Mouse (Mus musculus): Measurements from ENCODE around the gene Hist2h2be. TPM values are rescaled to one million over a fixed set of nuclear protein-coding genes. Genes with fewer than 3 reads are reported as not detected.
"Not testable (repeated sequence)": the region's sequence is repeated elsewhere in the genome, so short reads cannot be mapped to it uniquely, and the experiment has no call there.

Hist2h2be gene
- polyA plus RNA-seq, 1 experiment: 1.3 TPM

DNA sequence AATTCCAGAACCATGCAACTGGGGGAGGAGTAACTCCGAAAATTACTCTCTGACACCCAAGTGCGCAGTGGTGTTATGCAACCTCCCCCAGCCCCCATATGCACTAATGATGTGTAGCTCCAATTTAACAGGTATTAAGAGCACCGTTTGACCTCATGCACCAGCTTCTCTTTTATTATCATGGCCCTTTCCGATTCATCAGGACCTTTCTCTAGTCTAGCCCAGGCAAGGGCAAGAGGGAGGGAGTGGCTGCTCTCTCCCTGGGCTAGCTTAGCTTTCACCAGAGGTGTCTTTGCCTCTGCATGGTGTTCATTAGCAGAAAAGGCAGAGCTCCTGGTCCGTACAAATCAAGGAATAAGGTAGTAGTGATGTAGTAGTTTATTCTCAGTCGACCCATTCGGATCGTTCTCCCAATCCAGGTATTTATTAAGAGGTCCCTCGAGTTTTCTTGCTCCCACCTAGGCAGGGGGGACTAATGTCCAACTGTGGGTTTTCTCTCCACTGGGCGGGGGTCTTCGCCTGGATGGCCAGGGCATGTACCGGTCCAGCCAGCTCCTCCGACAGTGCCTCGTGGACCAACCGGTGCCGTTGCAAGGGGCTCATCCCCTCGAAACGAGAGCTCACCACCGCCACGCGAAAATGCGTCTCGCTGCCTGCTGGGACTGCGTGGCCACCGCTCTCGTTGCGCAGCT, 24.3 kb upstream of the Hist2h2be start:
- peak overlapping the region; percentile 61 for H3K9ac ChIP-seq (ENCODE audit: low read depth, poor library complexity, severe bottlenecking)
- H3K27me3 ChIP-seq (ENCODE audit: control insufficient read depth, insufficient read depth, low read length, poor library complexity, severe bottlenecking): no peaks in the 10 kb centered on the region
- no peak for TF ChIP-seq CTCF (IDR thresholded peaks at IDR 0.05; ENCODE audit: low read depth, low read length)
- TF ChIP-seq POLR2A (IDR thresholded peaks at IDR 0.05; ENCODE audit: insufficient read depth, low read length): no peak
- TF ChIP-seq EP300 (IDR thresholded peaks at IDR 0.05; ENCODE audit: insufficient read depth, low read depth, low read length): no peak
- H3K9me3 ChIP-seq (replicated peaks; ENCODE audit: control insufficient read depth, insufficient read depth, low read length, poor library complexity, severe bottlenecking): no peaks in the 10 kb centered on the region
- peaks cover 1% of the 10 kb centered on the region for H3K4me1 ChIP-seq (ENCODE audit: control insufficient read depth, insufficient read depth, low read length)
- no peaks in the 10 kb centered on the region for H3K36me3 ChIP-seq (ENCODE audit: control insufficient read depth, insufficient read depth, low read length, poor library complexity, severe bottlenecking)
- peak overlapping the region; percentile 47 for H3K27ac ChIP-seq (ENCODE audit: insufficient read depth, low read length)
- peak overlapping the region; percentile 85 for H3K4me3 ChIP-seq (ENCODE audit: low read depth, low read length)

DNA sequence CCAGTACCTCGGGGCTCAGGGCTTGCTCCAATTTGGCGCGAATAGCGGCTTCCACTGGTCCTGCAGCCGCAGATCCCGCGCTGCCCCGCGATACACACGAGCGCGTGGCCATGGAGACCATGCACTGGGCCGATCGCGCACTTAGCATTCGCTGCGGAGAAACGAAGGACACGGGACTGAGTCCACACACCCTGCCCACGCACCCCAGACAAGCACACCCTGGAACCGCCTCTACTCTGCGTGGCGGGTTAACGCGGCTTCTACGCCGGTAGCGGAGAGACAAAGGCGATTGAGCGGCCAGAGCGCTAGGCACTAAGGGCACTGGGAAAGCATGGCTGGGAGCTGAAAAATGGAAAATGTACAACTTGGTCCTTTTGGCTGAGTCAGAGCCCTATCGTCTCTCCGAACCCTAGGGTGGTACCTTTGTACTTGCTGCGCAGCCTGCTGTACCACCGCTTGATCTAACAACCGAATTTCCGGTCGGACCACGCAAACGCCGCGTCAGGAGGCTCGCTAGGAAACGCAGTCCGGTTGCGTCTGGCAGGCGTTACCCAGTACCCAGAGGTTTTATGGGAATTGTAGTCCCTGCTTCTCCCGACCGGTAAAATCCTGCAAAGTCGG, 23.7 kb upstream of the Hist2h2be start:
- Histone ChIP-seq H3K36me3 (ENCODE audit: control insufficient read depth, insufficient read depth, low read length, poor library complexity, severe bottlenecking) (no peaks in the 10 kb centered on the region), H3K27ac (ENCODE audit: insufficient read depth, low read length) (peak overlapping the region; percentile 47), H3K9ac (ENCODE audit: low read depth, poor library complexity, severe bottlenecking) (peak overlapping the region; percentile 61), H3K27me3 (ENCODE audit: control insufficient read depth, insufficient read depth, low read length, poor library complexity, severe bottlenecking) (no peaks in the 10 kb centered on the region), H3K9me3 (replicated peaks; ENCODE audit: control insufficient read depth, insufficient read depth, low read length, poor library complexity, severe bottlenecking) (no peaks in the 10 kb centered on the region), H3K4me1 (ENCODE audit: control insufficient read depth, insufficient read depth, low read length) (peaks cover 1% of the 10 kb centered on the region), H3K4me3 (ENCODE audit: low read depth, low read length) (peak overlapping the region; percentile 85)
- peak; percentile 41; the same call in 1 of the 2 replicates for TF ChIP-seq EP300 (IDR thresholded peaks at IDR 0.05; ENCODE audit: insufficient read depth, low read depth, low read length)
- peak; percentile 94 for TF ChIP-seq POLR2A (IDR thresholded peaks at IDR 0.05; ENCODE audit: insufficient read depth, low read length)
- TF ChIP-seq CTCF (IDR thresholded peaks at IDR 0.05; ENCODE audit: low read depth, low read length): no peak

DNA sequence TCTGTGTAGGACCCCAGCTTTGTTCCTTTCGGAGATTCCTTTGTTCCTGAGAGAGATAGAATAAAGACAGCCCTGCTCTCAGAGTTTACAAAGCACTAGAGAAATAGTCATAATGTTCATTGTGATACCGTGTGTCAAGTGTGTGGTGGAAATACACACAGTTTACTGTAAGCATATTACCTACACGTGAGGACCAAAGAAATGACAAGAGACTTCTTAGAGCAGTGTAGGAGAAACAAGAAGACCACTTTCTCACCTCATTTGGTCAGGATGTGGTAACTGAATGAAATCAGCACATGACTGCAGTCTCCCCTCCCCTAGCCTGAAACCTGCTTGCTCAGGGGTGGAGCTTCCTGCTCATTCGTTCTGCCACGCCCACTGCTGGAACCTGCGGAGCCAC, 22.7 kb upstream of the Hist2h2be start:
- H3K9me3 ChIP-seq (replicated peaks; ENCODE audit: control insufficient read depth, insufficient read depth, low read length, poor library complexity, severe bottlenecking): no peaks in the 10 kb centered on the region
- H3K9ac ChIP-seq (ENCODE audit: low read depth, poor library complexity, severe bottlenecking): peak overlapping the region; percentile 85
- H3K27ac ChIP-seq (ENCODE audit: insufficient read depth, low read length): peak overlapping the region; percentile 79
- peaks cover 1% of the 10 kb centered on the region for H3K4me1 ChIP-seq (ENCODE audit: control insufficient read depth, insufficient read depth, low read length)
- H3K36me3 ChIP-seq (ENCODE audit: control insufficient read depth, insufficient read depth, low read length, poor library complexity, severe bottlenecking): no peaks in the 10 kb centered on the region
- no peak for TF ChIP-seq EP300 (IDR thresholded peaks at IDR 0.05; ENCODE audit: insufficient read depth, low read depth, low read length)
- H3K27me3 ChIP-seq (ENCODE audit: control insufficient read depth, insufficient read depth, low read length, poor library complexity, severe bottlenecking): no peaks in the 10 kb centered on the region
- peak overlapping the region; percentile 84 for H3K4me3 ChIP-seq (ENCODE audit: low read depth, low read length)

DNA sequence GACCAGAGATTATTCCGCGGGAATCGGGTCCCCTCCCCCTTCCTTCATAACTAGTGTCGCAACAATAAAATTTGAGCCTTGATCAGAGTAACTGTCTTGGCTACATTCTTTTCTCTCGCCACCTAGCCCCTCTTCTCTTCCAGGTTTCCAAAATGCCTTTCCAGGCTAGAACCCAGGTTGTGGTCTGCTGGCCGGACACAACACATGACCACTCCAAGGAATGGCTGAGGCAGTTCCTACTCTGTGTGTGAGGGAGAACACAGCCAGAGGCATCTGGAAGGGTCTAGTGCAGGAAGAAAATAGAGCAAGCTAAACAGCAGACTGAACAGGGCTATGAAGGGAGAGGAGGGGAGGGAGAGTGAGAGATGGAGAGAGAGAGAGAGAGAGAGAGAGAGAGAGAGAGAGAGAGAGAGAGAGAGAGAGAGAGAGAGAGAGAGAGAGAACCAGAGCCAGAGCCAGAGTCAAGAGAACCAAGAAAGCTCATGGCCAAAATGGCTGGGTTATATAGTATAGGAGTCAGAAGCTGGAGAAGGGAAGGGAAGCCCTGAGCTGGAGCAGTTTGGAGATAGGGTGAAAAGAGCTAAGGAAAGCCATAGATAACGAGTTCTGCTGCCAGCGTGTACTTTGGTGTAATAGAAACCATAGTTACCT, 22.2 kb upstream of the Hist2h2be start:
- not testable (repeated sequence) for H3K9me3 ChIP-seq (replicated peaks; ENCODE audit: control insufficient read depth, insufficient read depth, low read length, poor library complexity, severe bottlenecking); H3K4me3 ChIP-seq (ENCODE audit: low read depth, low read length); H3K36me3 ChIP-seq (ENCODE audit: control insufficient read depth, insufficient read depth, low read length, poor library complexity, severe bottlenecking); H3K27ac ChIP-seq (ENCODE audit: insufficient read depth, low read length); H3K4me1 ChIP-seq (ENCODE audit: control insufficient read depth, insufficient read depth, low read length); H3K27me3 ChIP-seq (ENCODE audit: control insufficient read depth, insufficient read depth, low read length, poor library complexity, severe bottlenecking)
- H3K9ac ChIP-seq (ENCODE audit: low read depth, poor library complexity, severe bottlenecking): 0 out of 2 replicates have a peak overlapping the region, but pooled peaks have one; percentile 7

DNA sequence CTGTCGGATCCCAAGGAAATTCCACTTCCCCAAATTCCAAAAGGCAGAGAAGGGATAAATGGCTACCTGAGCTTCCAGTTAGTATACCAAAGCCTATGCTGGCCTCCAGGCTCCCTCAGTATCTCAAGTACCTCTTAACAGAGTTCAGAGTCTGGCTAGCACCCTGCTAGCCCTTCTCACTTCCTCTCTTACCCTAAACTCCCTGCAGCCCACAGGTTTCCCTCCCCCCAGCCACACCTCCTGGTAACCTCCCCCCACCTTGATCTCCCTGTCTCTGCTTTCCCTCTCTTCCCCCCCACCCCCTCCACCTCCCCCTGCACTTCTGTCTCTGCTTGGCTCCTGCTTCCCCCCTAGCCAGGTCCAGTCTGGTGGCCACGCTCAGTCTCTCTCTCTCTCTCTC, 21.2 kb upstream of the Hist2h2be start:
- H3K9me3 ChIP-seq (replicated peaks; ENCODE audit: control insufficient read depth, insufficient read depth, low read length, poor library complexity, severe bottlenecking): no peaks in the 10 kb centered on the region
- no peaks in the 10 kb centered on the region for H3K36me3 ChIP-seq (ENCODE audit: control insufficient read depth, insufficient read depth, low read length, poor library complexity, severe bottlenecking)
- H3K9ac ChIP-seq (ENCODE audit: low read depth, poor library complexity, severe bottlenecking): no peak overlapping the region
- H3K4me3 ChIP-seq (ENCODE audit: low read depth, low read length): no peak overlapping the region
- no peak overlapping the region for H3K27ac ChIP-seq (ENCODE audit: insufficient read depth, low read length)
- TF ChIP-seq CTCF (IDR thresholded peaks at IDR 0.05; ENCODE audit: low read depth, low read length) (no peak), POLR2A (IDR thresholded peaks at IDR 0.05; ENCODE audit: insufficient read depth, low read length) (no peak), EP300 (IDR thresholded peaks at IDR 0.05; ENCODE audit: insufficient read depth, low read depth, low read length) (no peak)
- no peaks in the 10 kb centered on the region for H3K27me3 ChIP-seq (ENCODE audit: control insufficient read depth, insufficient read depth, low read length, poor library complexity, severe bottlenecking)
- peaks cover 1% of the 10 kb centered on the region for H3K4me1 ChIP-seq (ENCODE audit: control insufficient read depth, insufficient read depth, low read length)

DNA sequence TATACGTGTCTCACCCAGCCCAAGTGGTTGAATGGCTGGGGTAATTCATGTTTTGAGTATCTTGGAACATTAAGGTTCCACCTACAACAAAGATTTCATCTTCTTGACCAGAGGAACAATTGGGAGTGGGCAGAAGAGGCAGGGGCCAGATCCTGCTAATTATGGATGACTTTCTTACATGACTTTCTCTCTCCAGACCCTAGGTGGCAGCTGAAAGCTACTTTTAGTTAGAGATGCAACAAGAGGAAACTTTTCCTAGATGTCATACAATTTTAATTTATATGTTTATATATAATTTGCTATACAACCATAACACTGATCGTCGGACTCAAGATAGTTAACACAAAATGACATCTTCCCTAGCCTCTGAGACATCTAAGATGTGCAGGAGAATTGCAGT, 13.1 kb upstream of the Hist2h2be start:
- Histone ChIP-seq H3K9ac (ENCODE audit: low read depth, poor library complexity, severe bottlenecking) (no peak overlapping the region), H3K4me1 (ENCODE audit: control insufficient read depth, insufficient read depth, low read length) (no peaks in the 10 kb centered on the region), H3K27ac (ENCODE audit: insufficient read depth, low read length) (no peak overlapping the region), H3K9me3 (replicated peaks; ENCODE audit: control insufficient read depth, insufficient read depth, low read length, poor library complexity, severe bottlenecking) (no peaks in the 10 kb centered on the region), H3K36me3 (ENCODE audit: control insufficient read depth, insufficient read depth, low read length, poor library complexity, severe bottlenecking) (no peaks in the 10 kb centered on the region), H3K4me3 (ENCODE audit: low read depth, low read length) (no peak overlapping the region), H3K27me3 (ENCODE audit: control insufficient read depth, insufficient read depth, low read length, poor library complexity, severe bottlenecking) (peaks cover 1% of the 10 kb centered on the region; the same call in 1 of the 2 replicates)
- no peak for TF ChIP-seq CTCF (IDR thresholded peaks at IDR 0.05; ENCODE audit: low read depth, low read length)

All from ES-Bruce4 (cell line).